In genomic region chr3:52712151-52712550, GRCm38 (mm10) we compare ENCODE assay signal across 11 mouse cellular contexts.
DNase-seq lines count a peak whose midpoint lies in the region.
"Had no signal": no experiment of that assay in that cellular context is flagged by ENCODE, and none has a peak within 500 bp of the region (broad histone marks: within the 10 kb centered on the region; RNA-seq: fewer than 3 reads in every experiment).

No protein-coding gene starts in this region.

- WGBS in heart, embryonic 10.5 days, result 82% methylated on average over 5 of the region's 5 CpGs

- no peaks in the 10 kb centered on the region for H3K9me3 ChIP-seq in heart, embryonic 10.5 days
- H3K9me3 ChIP-seq: forebrain, embryonic 12.5 days; hindbrain, embryonic 12.5 days; midbrain, embryonic 10.5 days had no signal

- DNase-seq in heart, adult 8-10 months (ENCODE audit: low spot score), result peak; percentile 11
- DNase-seq in heart, embryonic 10.5 days (ENCODE audit: low spot score), result no peak
- peak; percentile 8 to 17 for DNase-seq in lung, adult 18-20 months
- DNase-seq in lung, postnatal 4 days, result no peak
- DNase-seq in gastrocnemius, postnatal 36 days, result peak; percentile 17 to 22
- DNase-seq in layer of hippocampus, adult 9-11 months, result peak; percentile 35
- no peak for DNase-seq in urinary bladder, postnatal 4 days (ENCODE audit: low spot score in 2 of 2)
- DNase-seq: cerebellum, adult 11 months had no signal

- no peaks in the 10 kb centered on the region for H3K27me3 ChIP-seq in heart, embryonic 10.5 days (ENCODE audit: insufficient read depth, poor library complexity, severe bottlenecking)
- H3K27me3 ChIP-seq: forebrain, embryonic 12.5 days; hindbrain, embryonic 12.5 days had no signal

- no peak overlapping the region for H3K27ac ChIP-seq in heart, embryonic 10.5 days
- H3K27ac ChIP-seq: forebrain, embryonic 12.5 days; hindbrain, embryonic 12.5 days; midbrain, embryonic 10.5 days had no signal

- H3K4me1 ChIP-seq in heart, embryonic 10.5 days, result 0 out of 2 replicates have a peak, but pooled peaks cover 3% of the 10 kb centered on the region
- H3K4me1 ChIP-seq: forebrain, embryonic 12.5 days; hindbrain, embryonic 12.5 days had no signal

- H3K4me3 ChIP-seq in heart, embryonic 10.5 days, result no peak overlapping the region
- H3K4me3 ChIP-seq: forebrain, embryonic 12.5 days; hindbrain, embryonic 12.5 days; midbrain, embryonic 10.5 days had no signal

- no peaks in the 10 kb centered on the region for H3K36me3 ChIP-seq in heart, embryonic 10.5 days
- H3K36me3 ChIP-seq: forebrain, embryonic 12.5 days; hindbrain, embryonic 12.5 days; midbrain, embryonic 10.5 days had no signal

- intact Hi-C loops in gastrocnemius, postnatal 36 days (cut with DNase I), result no loop called here

Comparison
In these comparisons a context has a peak if more than half of its experiments do, and no peak if none do; other contexts are left out.
1. DNase-seq: peak in heart, adult 8-10 months (single experiment), lung, adult 18-20 months (2 of 2), gastrocnemius, postnatal 36 days (2 of 2) and layer of hippocampus, adult 9-11 months (single experiment); none in heart, embryonic 10.5 days (single experiment), lung, postnatal 4 days (0 of 2) and urinary bladder, postnatal 4 days (0 of 2).